Mouse (Mus musculus) midbrain, embryonic 12.5 days (tissue): ENCODE results near the gene Nr4a1. TPM values are rescaled to one million over a fixed set of nuclear protein-coding genes. Genes with fewer than 3 reads are reported as not detected.

Experiments
- ATAC-seq: fragments of 200-750 bp; cut with Nextera tagmentation; 2 replicates; pipeline ENCODE4 v1.8.0; 2017; ENCODE audit warnings: low read depth, moderate TSS enrichment, moderate library complexity; ENCODE audit not compliant: low FRiP score
- H3K27ac ChIP-seq: fragments of 300-500 bp; sonication (generic); replicated peaks from 2 replicates; pipeline ENCODE4 v1.5.1; 2016; ENCODE audit warnings: mild to moderate bottlenecking
- H3K27me3 ChIP-seq: fragments of 300-500 bp; sonication (generic); 2 replicates; pipeline ENCODE4 v1.6.1; 2016; ENCODE audit warnings: mild to moderate bottlenecking
- H3K36me3 ChIP-seq: fragments of 300-500 bp; sonication (generic); 2 replicates; pipeline ENCODE4 v1.6.1; 2016
- H3K4me1 ChIP-seq: fragments of 300-500 bp; sonication (generic); 2 replicates; pipeline ENCODE4 v1.6.1; 2016
- H3K4me2 ChIP-seq: fragments of 300-500 bp; sonication (generic); replicated peaks from 2 replicates; pipeline ENCODE4 v1.6.1; 2016; ENCODE audit warnings: mild to moderate bottlenecking, moderate library complexity
- H3K4me3 ChIP-seq: fragments of 300-500 bp; sonication (generic); 2 replicates; pipeline ENCODE4 v1.5.1; 2016; ENCODE audit warnings: mild to moderate bottlenecking
- H3K9ac ChIP-seq: fragments of 300-500 bp; sonication (generic); replicated peaks from 2 replicates; pipeline ENCODE4 v1.6.1; 2016; ENCODE audit warnings: mild to moderate bottlenecking, moderate library complexity
- H3K9me3 ChIP-seq: fragments of 300-500 bp; sonication (generic); 2 replicates; pipeline ENCODE4 v1.6.1; 2016; ENCODE audit warnings: mild to moderate bottlenecking
- WGBS: fragments of 180-500 bp; shearing (Covaris S2); methylation state at CpG from one replicate; pipeline ENCODE4 v1.1.7; 2016; 5-methylcytosine and 5-hydroxymethylcytosine counted together
- polyA plus RNA-seq: library from polyadenylated mRNA; unstranded; fragments of >200 nt; fragmentation: Nextera tagmentation; extraction: Ambion mirVana; gene quantifications from 2 replicates; pipeline ENCODE4 v1.2.1, GENCODE M21; 2016

The Nr4a1 gene
- polyA plus RNA-seq, 1 experiment from 2014 or later, result 3.4 TPM

DNA sequence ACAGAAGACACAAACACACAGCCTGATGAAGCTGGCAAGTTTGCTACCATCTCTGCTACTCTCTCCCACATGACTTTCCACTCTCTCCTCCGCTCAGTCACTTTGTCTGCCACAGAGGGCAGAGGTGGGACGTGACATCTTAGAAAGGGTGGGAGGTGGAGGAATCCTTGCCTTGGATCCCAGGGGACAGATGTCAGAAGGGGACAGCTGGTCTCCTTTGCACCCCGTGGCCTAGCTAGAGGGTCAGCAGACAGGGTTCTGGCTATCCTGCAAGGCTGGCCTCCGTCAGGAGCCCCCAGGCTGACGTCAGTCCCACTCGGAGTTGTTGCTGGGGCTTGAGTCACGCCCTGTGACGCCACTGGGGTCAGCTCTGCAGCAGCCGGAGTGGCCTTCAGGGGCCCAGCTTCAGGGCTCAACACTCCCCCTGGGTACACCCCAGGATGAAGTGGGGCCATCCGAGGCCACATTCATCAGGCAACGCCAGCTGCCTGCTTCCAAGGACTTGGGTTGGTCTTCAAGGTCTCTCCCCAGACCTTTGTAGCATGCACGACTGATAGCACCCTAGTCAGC is 25.4 kb downstream of the Nr4a1 start:
- peaks cover 7% of the 10 kb centered on the region for H3K27me3 ChIP-seq
- H3K9ac ChIP-seq, result 0 out of 2 replicates have a peak overlapping the region, but pooled peaks have one; percentile 3
- ATAC-seq, result no peak
- peaks cover 10% of the 10 kb centered on the region for H3K4me1 ChIP-seq
- H3K27ac ChIP-seq, result no peak overlapping the region
- no peaks in the 10 kb centered on the region for H3K9me3 ChIP-seq
- H3K4me2 ChIP-seq, result no peak overlapping the region
- WGBS, result 73% methylated on average over 12 of the region's 12 CpGs
- H3K4me3 ChIP-seq, result no peak overlapping the region
- no peaks in the 10 kb centered on the region for H3K36me3 ChIP-seq

DNA sequence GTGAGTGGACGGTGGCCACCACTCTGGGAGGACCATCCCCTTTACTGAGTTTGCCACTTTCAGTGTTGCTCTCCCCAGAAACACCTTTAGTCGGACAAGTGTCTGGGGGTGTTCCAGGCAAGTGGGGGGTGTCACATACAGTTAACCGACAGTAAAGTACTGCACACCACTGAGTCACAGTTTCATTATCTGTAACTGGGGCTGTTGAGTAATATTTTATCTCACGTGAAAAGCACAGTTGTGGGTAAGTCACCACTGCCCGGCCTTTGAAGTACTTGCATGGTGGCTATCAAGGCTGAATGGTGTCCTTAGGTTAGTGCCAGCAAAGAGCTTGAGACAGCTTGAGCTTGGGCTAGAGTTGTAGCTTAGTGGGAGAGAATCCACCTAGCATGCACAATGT is 28.4 kb downstream of the Nr4a1 start:
- no peak for ATAC-seq
- H3K4me1 ChIP-seq, result peaks cover 15% of the 10 kb centered on the region
- H3K4me2 ChIP-seq, result no peak overlapping the region
- H3K36me3 ChIP-seq, result peaks cover 13% of the 10 kb centered on the region
- no peak overlapping the region for H3K9ac ChIP-seq
- H3K27me3 ChIP-seq, result peaks cover 7% of the 10 kb centered on the region
- no peak overlapping the region for H3K27ac ChIP-seq
- 80% methylated on average over 5 of the region's 5 CpGs for WGBS
- no peak overlapping the region for H3K4me3 ChIP-seq
- no peaks in the 10 kb centered on the region for H3K9me3 ChIP-seq

DNA sequence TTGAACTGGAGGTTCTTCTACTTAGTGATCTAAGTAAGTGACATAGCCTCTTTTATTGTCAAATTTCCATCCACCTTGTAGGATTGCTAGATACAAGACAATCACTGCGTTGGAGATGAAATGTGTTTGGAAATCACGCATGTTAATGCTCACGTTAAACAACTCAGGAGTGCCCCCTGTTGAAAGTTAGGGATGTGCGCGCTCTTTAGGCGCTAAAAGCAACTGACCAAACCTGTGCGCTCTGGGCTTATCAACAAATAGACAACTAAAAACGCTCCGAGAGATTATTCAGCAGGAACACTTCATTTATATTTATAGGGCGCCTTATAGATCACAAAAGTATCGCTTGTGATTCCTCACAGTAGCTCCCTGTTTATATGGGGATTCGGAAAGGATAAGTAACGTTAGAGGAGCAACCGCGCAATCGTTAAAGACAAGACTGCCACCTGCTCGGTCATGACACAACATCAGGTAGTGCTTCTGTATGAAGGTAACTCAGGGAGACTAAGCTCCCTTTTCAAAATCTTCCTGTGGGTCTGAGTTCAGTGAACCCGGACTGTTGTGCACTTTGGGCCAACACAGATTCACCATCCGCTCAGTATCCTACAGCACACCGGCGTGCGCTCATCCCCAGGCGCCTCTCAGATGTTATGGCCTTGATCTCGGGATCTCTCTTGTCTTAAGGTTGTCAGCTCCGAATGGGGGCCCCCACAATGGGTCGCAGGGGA is 29.3 kb downstream of the Nr4a1 start:
- Histone ChIP-seq H3K4me2 (peak overlapping the region; percentile 93), H3K4me3 (peak overlapping the region; percentile 93), H3K27ac (no peak overlapping the region; the same call in 1 of the 2 replicates), H3K4me1 (peaks cover 11% of the 10 kb centered on the region), H3K27me3 (peaks cover 7% of the 10 kb centered on the region), H3K9ac (peak overlapping the region; percentile 92), H3K36me3 (peaks cover 21% of the 10 kb centered on the region), H3K9me3 (no peaks in the 10 kb centered on the region)
- ATAC-seq, result peak; percentile 17; the same call in 1 of the 2 replicates
- 1% methylated on average over 26 of the region's 26 CpGs for WGBS

DNA sequence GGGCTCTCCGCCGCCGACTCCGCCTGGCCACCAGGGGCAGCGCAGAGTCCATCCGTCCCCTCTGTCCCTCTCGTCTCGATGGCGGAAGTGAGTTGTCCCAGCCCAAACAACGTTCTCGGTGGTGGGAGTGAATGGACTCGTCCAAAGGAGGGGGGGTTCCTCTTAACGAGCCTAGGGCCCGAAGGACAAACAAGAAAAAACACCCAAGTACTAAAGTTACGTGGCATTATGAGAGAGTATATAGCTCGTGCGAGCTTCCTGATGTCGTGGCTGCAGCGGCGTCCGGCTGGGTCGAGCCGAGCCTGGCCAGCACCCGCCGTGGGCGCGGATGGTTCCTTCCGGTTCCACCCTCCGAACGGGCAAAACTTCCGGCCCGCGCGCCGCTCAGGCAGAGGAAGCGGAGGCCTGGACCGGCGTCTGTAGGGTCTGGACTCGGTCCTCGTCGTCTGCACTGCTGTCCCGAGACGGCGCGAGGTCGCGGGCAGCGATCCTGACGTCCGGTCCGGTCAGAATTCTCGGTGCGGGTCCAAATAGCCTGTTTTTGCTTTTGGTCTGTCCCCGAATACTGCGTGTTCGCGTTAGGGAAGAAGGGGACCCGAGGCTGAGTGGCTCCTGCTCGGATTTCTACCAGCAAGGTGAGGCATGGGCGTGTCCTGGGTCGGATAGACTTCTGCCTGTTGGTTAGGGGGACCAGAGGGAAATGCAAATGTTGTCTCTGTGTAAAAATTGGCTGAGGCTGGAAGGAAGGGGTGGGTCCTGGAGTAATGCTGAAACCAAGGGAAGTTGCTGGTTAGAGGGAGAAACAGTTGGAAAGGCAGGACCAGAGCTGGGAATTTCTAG is 30.1 kb downstream of the Nr4a1 start, which contains the start of gene Atg101:
Gene Atg101, plus strand, starts transcription at position 362 of the 840 bp plus-strand sequence.
- peaks cover 24% of the 10 kb centered on the region for H3K36me3 ChIP-seq
- peaks cover 4% of the 10 kb centered on the region; the same call in 1 of the 2 replicates for H3K27me3 ChIP-seq
- H3K4me1 ChIP-seq, result peaks cover 11% of the 10 kb centered on the region
- no peaks in the 10 kb centered on the region for H3K9me3 ChIP-seq
- WGBS, result under 1% methylated on average over 61 of the region's 61 CpGs
- peak within 1 kb of the TSS; percentile 93 for H3K4me2 ChIP-seq
- peak within 1 kb of the TSS; percentile 52 for H3K27ac ChIP-seq
- peak; percentile 92 for ATAC-seq
- peak within 1 kb of the TSS; percentile 93 for H3K4me3 ChIP-seq
- peak within 1 kb of the TSS; percentile 92 for H3K9ac ChIP-seq

DNA sequence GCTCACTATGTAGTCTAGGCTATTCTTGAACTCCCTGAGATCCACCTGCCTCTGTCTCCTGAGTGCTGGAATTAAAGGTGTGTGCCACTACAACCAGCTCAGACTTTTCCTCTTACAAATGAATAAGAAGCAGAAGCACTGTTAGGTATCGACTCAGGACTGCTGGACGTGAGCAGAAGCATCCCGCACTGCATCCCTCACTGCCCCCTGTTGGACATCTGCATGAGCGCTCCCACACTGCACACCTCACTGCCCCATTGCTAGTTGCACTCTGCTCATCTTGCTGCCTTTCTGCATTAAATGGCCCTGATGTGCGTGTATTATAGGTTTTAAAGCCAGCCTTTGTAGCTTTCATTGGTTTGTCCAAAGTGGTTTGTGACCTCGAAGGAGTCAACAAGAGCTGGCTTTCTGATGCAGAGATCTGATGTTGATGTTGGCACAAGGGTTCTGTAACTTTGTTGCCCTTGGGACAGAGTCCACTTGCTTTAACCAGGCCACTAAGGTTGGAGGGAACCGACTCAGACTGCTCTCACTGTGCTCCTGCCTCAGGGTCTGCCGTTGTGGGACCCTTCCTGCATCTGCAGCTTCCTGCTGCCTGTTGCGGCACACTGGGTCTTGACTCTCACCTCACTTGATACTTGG is 32.2 kb downstream of the Nr4a1 start:
- no peaks in the 10 kb centered on the region for H3K9me3 ChIP-seq
- no peaks in the 10 kb centered on the region for H3K27me3 ChIP-seq
- peaks cover 45% of the 10 kb centered on the region for H3K36me3 ChIP-seq
- H3K9ac ChIP-seq, result no peak overlapping the region
- no peak overlapping the region for H3K4me2 ChIP-seq
- H3K4me1 ChIP-seq, result peaks cover 11% of the 10 kb centered on the region
- H3K27ac ChIP-seq, result no peak overlapping the region
- H3K4me3 ChIP-seq, result no peak overlapping the region
- no peak for ATAC-seq
- WGBS, result 76% methylated on average over 9 of the region's 9 CpGs

DNA sequence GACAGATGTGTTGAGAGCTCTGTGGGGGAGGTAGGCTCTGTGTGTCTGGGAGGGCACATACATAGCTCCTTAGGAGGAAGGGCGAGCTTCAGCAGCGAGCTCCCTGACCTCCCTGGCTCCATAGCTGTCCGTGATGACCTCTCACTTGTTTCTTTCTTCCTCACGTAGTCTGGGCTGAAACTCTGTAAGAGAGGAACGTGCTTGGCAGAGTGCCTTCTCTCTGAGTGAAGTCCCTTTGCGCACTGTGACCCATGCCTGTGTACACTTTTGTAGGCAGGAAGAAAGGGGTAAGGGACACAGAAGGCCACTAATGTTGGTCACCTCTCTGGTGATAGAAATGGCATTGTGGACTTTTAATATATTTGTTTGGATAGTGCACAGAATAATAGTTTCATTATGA is 33.3 kb downstream of the Nr4a1 start:
- no peak for ATAC-seq
- 89% methylated on average over 6 of the region's 6 CpGs for WGBS
- no peak overlapping the region for H3K4me2 ChIP-seq
- peaks cover 56% of the 10 kb centered on the region for H3K36me3 ChIP-seq
- H3K9ac ChIP-seq, result no peak overlapping the region
- no peaks in the 10 kb centered on the region for H3K9me3 ChIP-seq
- no peaks in the 10 kb centered on the region for H3K27me3 ChIP-seq
- H3K4me1 ChIP-seq, result peaks cover 11% of the 10 kb centered on the region
- H3K27ac ChIP-seq, result no peak overlapping the region
- no peak overlapping the region for H3K4me3 ChIP-seq

DNA sequence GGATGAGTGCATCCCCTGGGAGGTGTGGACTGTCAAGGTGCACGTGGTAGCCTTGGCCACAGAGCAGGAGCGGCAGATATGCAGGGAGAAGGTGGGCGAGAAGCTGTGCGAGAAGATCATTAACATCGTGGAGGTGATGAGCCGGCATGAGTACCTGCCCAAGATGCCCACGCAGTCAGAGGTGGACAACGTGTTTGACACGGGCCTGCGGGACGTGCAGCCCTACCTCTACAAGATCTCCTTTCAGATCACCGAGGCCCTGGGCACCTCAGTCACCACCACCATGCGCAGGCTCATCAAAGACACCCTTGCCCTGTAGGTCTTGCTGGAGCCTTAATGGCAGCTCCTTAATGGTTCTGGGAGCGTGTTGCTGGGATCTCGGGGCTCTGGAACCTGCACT is 36.3 kb downstream of the Nr4a1 start:
- Histone ChIP-seq H3K36me3 (peaks cover 58% of the 10 kb centered on the region), H3K27me3 (no peaks in the 10 kb centered on the region), H3K9ac (no peak overlapping the region), H3K4me2 (no peak overlapping the region), H3K27ac (no peak overlapping the region), H3K4me3 (no peak overlapping the region), H3K9me3 (no peaks in the 10 kb centered on the region), H3K4me1 (peaks cover 2% of the 10 kb centered on the region)
- no peak for ATAC-seq
- 95% methylated on average over 15 of the region's 15 CpGs for WGBS

DNA sequence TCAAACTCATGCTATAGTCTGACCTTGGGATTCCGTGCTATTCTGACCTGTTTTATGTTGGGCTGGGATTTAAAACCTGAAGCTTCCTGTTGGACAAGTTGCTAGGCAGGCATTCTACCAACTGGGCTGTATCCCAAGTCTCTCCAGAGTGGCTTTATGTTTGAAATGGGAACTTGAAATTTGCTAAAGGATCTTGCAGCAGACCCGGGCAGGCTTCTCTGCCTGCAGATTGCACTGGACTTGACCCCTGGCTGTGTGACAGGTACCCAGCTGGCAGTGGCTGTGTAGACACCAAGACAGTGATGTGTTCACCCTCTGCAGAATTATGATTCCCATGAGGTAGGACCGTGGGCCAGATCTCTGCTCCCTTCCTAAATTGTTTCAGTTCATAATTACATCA is 37.9 kb downstream of the Nr4a1 start:
- WGBS, result 89% methylated on average over 3 of the region's 3 CpGs
- Histone ChIP-seq H3K27ac (no peak overlapping the region), H3K4me1 (no peaks in the 10 kb centered on the region), H3K27me3 (0 out of 2 replicates have a peak, but pooled peaks cover 3% of the 10 kb centered on the region), H3K9me3 (no peaks in the 10 kb centered on the region), H3K4me3 (no peak overlapping the region), H3K36me3 (peaks cover 50% of the 10 kb centered on the region), H3K9ac (no peak overlapping the region), H3K4me2 (no peak overlapping the region)
- ATAC-seq, result no peak

DNA sequence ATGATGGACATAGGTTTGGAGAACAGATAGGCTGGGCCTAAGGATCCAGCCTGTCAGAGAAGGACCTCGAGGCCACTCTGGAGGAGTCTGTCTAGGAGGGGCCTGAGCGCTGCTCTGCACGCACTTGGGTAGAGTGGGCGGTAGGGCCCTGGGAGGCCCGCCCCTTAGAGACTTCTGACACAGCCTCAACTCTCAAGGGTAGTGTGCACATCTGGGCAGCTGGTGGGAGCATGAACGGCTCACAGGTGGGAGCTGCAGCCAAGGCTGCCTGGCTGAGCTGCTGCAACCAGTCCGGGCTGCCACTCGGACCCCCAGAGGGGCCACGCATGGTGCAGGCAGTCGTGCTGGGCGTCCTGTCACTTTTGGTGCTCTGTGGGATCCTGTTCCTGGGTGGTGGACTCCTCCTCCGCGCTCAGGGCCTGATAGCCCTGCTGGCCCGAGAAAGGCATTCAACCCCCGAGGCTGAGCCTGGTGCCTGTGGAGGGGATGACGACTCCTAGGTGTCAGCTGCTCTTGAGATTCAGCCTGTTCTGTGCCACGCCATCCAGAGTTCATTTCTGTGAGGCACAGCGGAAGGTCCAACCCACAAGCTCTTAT is 39.1 kb downstream of the Nr4a1 start, which contains the start of gene 6030408B16Rik:
Gene 6030408B16Rik, plus strand, starts transcription at position 188 of the 597 bp plus-strand sequence.
- H3K9ac ChIP-seq, result no peak within 1 kb of the TSS
- 0 out of 2 replicates have a peak, but pooled peaks cover 3% of the 10 kb centered on the region for H3K27me3 ChIP-seq
- no peaks in the 10 kb centered on the region for H3K9me3 ChIP-seq
- WGBS, result 64% methylated on average over 18 of the region's 18 CpGs
- no peaks in the 10 kb centered on the region for H3K4me1 ChIP-seq
- ATAC-seq, result no peak
- H3K36me3 ChIP-seq, result peaks cover 40% of the 10 kb centered on the region
- H3K4me3 ChIP-seq, result no peak within 1 kb of the TSS
- H3K4me2 ChIP-seq, result no peak within 1 kb of the TSS
- H3K27ac ChIP-seq, result no peak within 1 kb of the TSS

DNA sequence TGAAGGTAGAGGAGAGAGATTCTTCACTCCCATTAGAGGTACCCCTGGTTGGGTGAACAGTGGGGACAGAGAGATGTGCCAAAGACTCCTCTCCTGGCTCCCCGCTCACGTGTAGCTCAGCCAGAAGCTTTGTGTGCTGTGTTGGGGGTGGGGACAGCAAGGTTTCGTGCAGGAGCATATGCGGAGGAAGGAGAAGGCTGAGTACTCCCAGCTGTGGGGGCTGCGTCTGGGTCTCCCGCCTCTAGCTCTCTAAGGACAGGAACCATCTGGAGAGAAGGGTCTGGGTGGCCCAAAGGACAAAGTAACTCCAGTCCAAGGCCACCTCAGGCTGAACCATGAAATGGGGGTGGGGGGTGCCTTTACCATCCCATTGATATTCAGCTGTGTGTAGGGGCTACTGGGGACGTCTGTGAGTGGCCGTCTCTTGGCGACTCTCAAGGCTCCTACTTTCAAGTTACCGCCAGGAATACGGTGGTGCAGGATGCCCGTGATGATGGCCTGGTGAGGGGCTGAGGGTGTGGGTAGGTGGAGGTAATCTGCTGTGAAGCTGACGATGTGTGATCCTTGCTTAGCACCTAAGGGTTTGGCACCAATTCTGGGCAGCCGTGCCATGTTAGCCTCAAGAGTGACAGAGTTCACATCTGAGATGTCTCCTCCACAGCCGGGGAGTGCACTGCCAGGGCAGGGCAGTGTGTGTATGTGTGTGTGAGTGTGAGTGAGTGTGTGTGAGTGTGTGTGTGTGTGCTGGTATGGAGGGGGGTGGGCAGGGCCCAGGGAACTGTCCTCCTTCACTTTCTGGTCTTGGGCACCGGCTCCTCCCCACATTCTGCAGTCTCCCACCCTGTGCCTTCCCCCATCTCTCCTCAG is 40.2 kb downstream of the Nr4a1 start:
- no peaks in the 10 kb centered on the region for H3K9me3 ChIP-seq
- 0 out of 2 replicates have a peak, but pooled peaks cover 3% of the 10 kb centered on the region for H3K27me3 ChIP-seq
- H3K4me2 ChIP-seq, result no peak overlapping the region
- H3K4me1 ChIP-seq, result peaks cover 5% of the 10 kb centered on the region
- no peak overlapping the region for H3K27ac ChIP-seq
- no peak for ATAC-seq
- 69% methylated on average over 16 of the region's 16 CpGs for WGBS
- H3K36me3 ChIP-seq, result peaks cover 33% of the 10 kb centered on the region
- H3K9ac ChIP-seq, result no peak overlapping the region
- no peak overlapping the region for H3K4me3 ChIP-seq
